Mouse (Mus musculus): ENCODE measurements at regions not wholly inside any gene's neighbourhood (a gene's known extent, or its start where the extent isn't known, plus 50 kb on each side); places are given as distances from the start of the nearest gene placed in this dataset.

DNA sequence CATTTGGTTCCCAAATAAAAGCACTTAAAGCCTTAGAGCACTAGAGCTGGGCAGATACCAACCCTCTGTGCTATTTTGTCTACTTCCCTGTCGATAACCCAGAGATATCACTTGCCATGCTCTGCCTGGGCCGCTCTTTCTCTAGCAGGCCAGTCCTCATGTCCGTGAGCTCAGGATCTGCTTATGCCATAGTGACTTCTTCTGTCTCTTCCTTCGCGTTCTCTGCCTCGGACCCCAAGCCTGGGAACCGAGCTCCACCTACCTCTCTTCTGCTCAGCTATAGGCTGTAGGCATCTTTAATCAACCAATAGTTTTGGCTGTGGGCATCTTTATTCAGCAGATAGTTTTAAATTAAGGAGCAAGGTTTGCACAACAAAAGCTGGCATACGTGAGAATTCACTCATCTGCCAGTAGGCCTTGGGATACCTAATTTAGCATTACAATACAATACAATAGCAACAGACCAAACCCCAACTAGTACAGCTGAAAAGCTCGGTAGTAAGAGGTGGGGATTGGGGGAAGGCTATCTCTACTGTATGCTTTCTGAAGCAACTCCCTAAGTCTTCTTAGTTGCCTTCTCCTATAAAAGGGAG lies 72.0 kb upstream of the Eomes start:
- no peak for DNase-seq (ENCODE audit: low spot score)

DNA sequence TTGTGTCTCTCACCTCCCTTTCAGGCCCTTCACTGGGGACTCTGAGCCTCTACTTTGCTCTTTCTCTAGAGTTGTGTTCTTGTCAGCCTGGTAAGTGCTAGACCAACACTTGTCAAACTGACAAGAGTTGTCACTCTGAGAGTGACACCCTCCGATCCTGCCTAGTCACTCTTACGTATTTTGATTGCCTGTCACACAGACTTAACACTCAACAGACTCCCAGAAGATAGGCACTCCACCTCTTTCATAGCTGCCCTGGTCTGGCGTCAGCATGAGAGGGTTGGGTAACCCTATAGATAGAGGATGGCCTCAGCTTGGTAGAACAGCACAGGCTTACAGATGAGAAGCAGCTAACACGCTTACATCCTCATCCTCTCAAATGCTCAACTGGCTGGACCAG lies 62.0 kb upstream of the Eomes start:
- DNase-seq (ENCODE audit: low spot score), result no peak

DNA sequence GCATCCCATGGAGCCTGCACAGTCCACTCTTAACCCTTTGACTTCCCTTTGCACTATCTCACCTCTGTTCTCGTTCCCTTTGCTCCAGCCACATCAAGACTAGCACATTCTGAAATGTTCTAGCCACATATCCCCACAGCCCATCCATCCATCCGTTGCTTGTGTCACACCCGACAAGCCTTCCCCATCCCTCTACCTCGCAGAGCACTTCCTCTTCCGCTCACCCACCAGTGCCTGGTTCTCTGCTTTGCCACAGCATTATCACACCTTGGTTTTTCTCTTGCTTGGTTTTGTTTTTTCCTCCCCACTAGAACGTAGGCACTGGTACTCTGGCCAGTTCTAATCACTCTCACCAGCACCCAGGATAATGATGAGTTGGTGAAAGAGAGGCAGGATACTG lies 61.5 kb upstream of the Eomes start:
- no peak for DNase-seq (ENCODE audit: low spot score)

DNA sequence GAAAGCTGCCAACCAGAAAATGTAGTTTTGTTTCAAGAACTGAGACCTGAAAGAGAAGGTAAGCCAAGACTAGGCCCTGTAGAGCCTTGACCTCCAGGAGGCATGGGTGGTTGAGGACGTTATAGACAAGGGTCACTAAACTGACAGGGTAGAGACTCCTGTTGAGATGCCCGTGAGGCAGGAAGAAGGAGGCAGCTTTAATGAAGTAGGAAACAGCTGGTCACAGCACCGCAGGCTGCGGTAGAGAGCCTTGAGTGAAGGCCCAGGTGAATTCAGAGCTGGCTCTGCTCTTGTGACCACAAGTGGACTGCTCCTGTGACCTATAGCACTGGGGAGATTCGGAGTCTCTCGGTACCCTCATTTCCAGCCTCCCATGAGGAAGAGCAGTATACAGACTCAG lies 53.7 kb upstream of the Eomes start:
- no peak for DNase-seq (ENCODE audit: low spot score)

Data from adipocyte (in vitro differentiated cells).